In the genomic region with DNA sequence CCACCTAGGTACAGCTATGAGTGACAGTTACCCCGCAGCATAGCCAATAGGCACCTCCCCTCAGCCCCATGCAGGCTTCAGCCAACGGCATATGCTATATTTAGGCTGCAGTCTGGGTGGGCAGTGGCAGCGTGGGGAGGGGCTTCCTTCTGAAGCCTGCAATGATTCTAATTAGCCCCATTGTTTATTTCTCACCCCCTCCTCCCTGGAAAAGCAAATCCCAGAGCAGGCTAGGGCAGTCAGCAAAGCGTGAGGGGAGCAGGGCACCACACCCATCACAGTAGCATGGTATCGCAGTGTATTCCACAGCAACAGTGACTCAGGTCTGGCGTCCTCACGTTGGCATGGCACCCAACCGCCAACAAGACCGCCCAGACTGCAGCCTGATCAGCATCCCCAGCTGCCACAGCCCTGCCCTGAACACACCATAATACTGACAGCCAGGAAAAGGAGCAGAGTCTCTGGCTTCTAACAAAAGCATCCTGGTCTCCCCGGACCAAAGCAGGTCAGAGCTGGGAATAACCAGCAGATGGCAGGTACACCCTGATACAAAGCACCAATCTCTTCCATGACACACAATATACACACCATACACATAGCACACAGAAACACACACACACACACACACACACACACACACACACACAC, we compare ENCODE assay signal across 8 mouse cellular contexts. TPM values are rescaled to one million over a fixed set of nuclear protein-coding genes. Genes with fewer than 3 reads are reported as not detected.
DNase-seq lines count a peak whose midpoint lies in the region; ATAC-seq and TF ChIP-seq lines count a peak whose summit lies in the region.

No protein-coding gene starts in this region.

- TF ChIP-seq POLR2A in heart, adult 2 months (IDR thresholded peaks at IDR 0.05; ENCODE audit: insufficient read depth, low read depth, low read length) = no peak

- H3K4me1 ChIP-seq in heart, embryonic 15.5 days (replicated peaks) = peaks cover 44% of the 10 kb centered on the region
- no peaks in the 10 kb centered on the region; the same call in 1 of the 2 replicates for H3K4me1 ChIP-seq in heart, adult 2 months (ENCODE audit: control insufficient read depth, insufficient read depth, low read length)
- peaks cover 46% of the 10 kb centered on the region for H3K4me1 ChIP-seq in forebrain, embryonic 13.5 days
- peaks cover 32% of the 10 kb centered on the region for H3K4me1 ChIP-seq in midbrain, embryonic 11.5 days (ENCODE audit: control insufficient read depth, insufficient read depth, low read length)

- no peaks in the 10 kb centered on the region for H3K27me3 ChIP-seq in heart, embryonic 15.5 days
- H3K27me3 ChIP-seq in heart, adult 2 months (ENCODE audit: control insufficient read depth, insufficient read depth, low read length) = no peaks in the 10 kb centered on the region
- no peaks in the 10 kb centered on the region for H3K27me3 ChIP-seq in forebrain, embryonic 13.5 days
- no peaks in the 10 kb centered on the region for H3K27me3 ChIP-seq in midbrain, embryonic 11.5 days (ENCODE audit: control insufficient read depth, insufficient read depth, low read length)

- H3K9ac ChIP-seq in heart, embryonic 15.5 days = 0 out of 2 replicates have a peak overlapping the region, but pooled peaks have one; percentile 5
- H3K9ac ChIP-seq in heart, adult 2 months (ENCODE audit: low read depth, low read length) = no peak overlapping the region
- H3K9ac ChIP-seq in forebrain, embryonic 13.5 days = peak overlapping the region; percentile 49; the same call in 1 of the 2 replicates
- peak overlapping the region; percentile 28; the same call in 1 of the 2 replicates for H3K9ac ChIP-seq in midbrain, embryonic 11.5 days (ENCODE audit: low read length)

- H3K36me3 ChIP-seq in heart, embryonic 15.5 days = no peaks in the 10 kb centered on the region
- no peaks in the 10 kb centered on the region for H3K36me3 ChIP-seq in heart, adult 2 months (ENCODE audit: control insufficient read depth, insufficient read depth, low read length)
- H3K36me3 ChIP-seq in forebrain, embryonic 13.5 days (ENCODE audit: poor library complexity, severe bottlenecking) = no peaks in the 10 kb centered on the region
- H3K36me3 ChIP-seq in midbrain, embryonic 11.5 days (ENCODE audit: control insufficient read depth, insufficient read depth, low read length) = no peaks in the 10 kb centered on the region

- peak overlapping the region; percentile 31 for H3K4me3 ChIP-seq in heart, embryonic 15.5 days
- H3K4me3 ChIP-seq in heart, adult 2 months = no peak overlapping the region
- peak overlapping the region; percentile 5; the same call in 1 of the 2 replicates for H3K4me3 ChIP-seq in forebrain, embryonic 13.5 days
- H3K4me3 ChIP-seq in layer of hippocampus, adult 2 months = no peak overlapping the region; the same call in 1 of the 2 replicates
- no peak overlapping the region for H3K4me3 ChIP-seq in midbrain, embryonic 11.5 days (ENCODE audit: low read depth, low read length)

- H3K79me2 ChIP-seq in heart, adult 2 months (replicated peaks; ENCODE audit: control insufficient read depth, insufficient read depth, low read length) = no peaks in the 10 kb centered on the region

- peak; percentile 38 for ATAC-seq in heart, embryonic 15.5 days (replicated peaks; ENCODE audit: insufficient number of reproducible peaks, insufficient read depth, low FRiP score, low read depth)
- peak; percentile 89 for ATAC-seq in forebrain, embryonic 13.5 days
- ATAC-seq in midbrain, embryonic 11.5 days (ENCODE audit: low FRiP score) = peak; percentile 81

- peak overlapping the region; percentile 59 for H3K4me2 ChIP-seq in heart, embryonic 15.5 days
- H3K4me2 ChIP-seq in forebrain, embryonic 13.5 days = peak overlapping the region; percentile 48
- H3K4me2 ChIP-seq in midbrain, embryonic 11.5 days = peak overlapping the region; percentile 7

- intact Hi-C loops in heart, adult 2 months (cut with DNase I) = no loop called here

- WGBS in heart, embryonic 15.5 days = 4% methylated on average over 10 of the region's 10 CpGs
- WGBS in heart, adult 2 months = 4% methylated on average over 10 of the region's 10 CpGs
- WGBS in forebrain, embryonic 13.5 days = 0% methylated on average over 10 of the region's 10 CpGs
- WGBS in midbrain, embryonic 11.5 days = 9% methylated on average over 10 of the region's 10 CpGs

- no peaks in the 10 kb centered on the region for H3K9me3 ChIP-seq in heart, embryonic 15.5 days (replicated peaks)
- no peaks in the 10 kb centered on the region for H3K9me3 ChIP-seq in forebrain, embryonic 13.5 days (replicated peaks)
- H3K9me3 ChIP-seq in midbrain, embryonic 11.5 days (ENCODE audit: control insufficient read depth, low read length) = no peaks in the 10 kb centered on the region

- peak overlapping the region; percentile 31; the same call in 1 of the 2 replicates for H3K27ac ChIP-seq in heart, embryonic 15.5 days
- no peak overlapping the region for H3K27ac ChIP-seq in heart, adult 2 months
- peak overlapping the region; percentile 88 for H3K27ac ChIP-seq in forebrain, embryonic 13.5 days
- H3K27ac ChIP-seq in layer of hippocampus, adult 2 months = peak overlapping the region; percentile 90
- peak overlapping the region; percentile 69 for H3K27ac ChIP-seq in midbrain, embryonic 11.5 days (ENCODE audit: low read depth, low read length)

- no peak for DNase-seq in heart, adult 2 months
- DNase-seq in adrenal gland, postnatal 14 days = peak; percentile 68
- DNase-seq in layer of hippocampus, adult 2 months (ENCODE audit: low spot score in 2 of 2) = peak; percentile 69 to 78
- peak; percentile 89 for DNase-seq in midbrain, embryonic 11.5 days (ENCODE audit: low spot score, missing footprints)
- DNase-seq in spleen, adult 12 weeks (ENCODE audit: low spot score) = no peak
- no peak for DNase-seq in kidney, adult 9 months

- TF ChIP-seq CTCF in heart, adult 2 months (IDR thresholded peaks at IDR 0.05) = no peak
- TF ChIP-seq CTCF in layer of hippocampus, adult 2 months (conservative IDR thresholded peaks at IDR 0.05) = no peak

- TF ChIP-seq EP300 in heart, adult 2 months (IDR thresholded peaks at IDR 0.05; ENCODE audit: insufficient read depth, low read depth, low read length) = no peak

RNA-seq across cellular contexts. Expression of a gene that starts 4.0 kb away (rescaled TPM):
- polyA plus RNA-seq in heart, embryonic 15.5 days (2015; fragmentation: Nextera tagmentation; extraction: Ambion mirVana) = 0.08 and 0.15 TPM in 2 replicates
- under 1 TPM; 0.09 to 0.13 TPM for total RNA-seq in heart, adult 2 months (2021)
- polyA plus RNA-seq in heart, adult 2 months (2012; rRNA removed) = 0.09 and 0.37 TPM in 2 replicates
- 1.0 and 1.5 TPM in 2 replicates for total RNA-seq in adrenal gland, postnatal 14 days (2021)
- polyA plus RNA-seq in forebrain, embryonic 13.5 days (2015; fragmentation: Nextera tagmentation; extraction: Ambion mirVana) = 0.18 and 0.35 TPM in 2 replicates
- total RNA-seq in layer of hippocampus, adult 2 months (2021) = under 1 TPM; 0.59 to 0.76 TPM
- polyA plus RNA-seq in midbrain, embryonic 11.5 days (2014; fragmentation: Nextera tagmentation; extraction: Ambion mirVana) = 0.05 and 0.10 TPM in 2 replicates

RNA-seq across cellular contexts. Expression of a gene that starts 17.0 kb away (rescaled TPM):
- polyA plus RNA-seq in heart, embryonic 15.5 days (2015; fragmentation: Nextera tagmentation; extraction: Ambion mirVana) = 64.4 and 71.6 TPM in 2 replicates
- 100 to 1,000 TPM; 169 to 249 TPM for total RNA-seq in heart, adult 2 months (2021)
- 301 and 369 TPM in 2 replicates for polyA plus RNA-seq in heart, adult 2 months (2012; rRNA removed)
- total RNA-seq in adrenal gland, postnatal 14 days (2021) = 14.1 TPM in 2 replicates
- polyA plus RNA-seq in forebrain, embryonic 13.5 days (2015; fragmentation: Nextera tagmentation; extraction: Ambion mirVana) = 97.7 and 120 TPM in 2 replicates
- 10 to 100 TPM; 36.6 to 40.7 TPM for total RNA-seq in layer of hippocampus, adult 2 months (2021)
- polyA plus RNA-seq in midbrain, embryonic 11.5 days (2014; fragmentation: Nextera tagmentation; extraction: Ambion mirVana) = 46.2 and 53.3 TPM in 2 replicates

RNA-seq across cellular contexts. Expression of a gene that starts 53.6 kb away (rescaled TPM):
- 22.1 and 27.9 TPM in 2 replicates for polyA plus RNA-seq in heart, embryonic 15.5 days (2015; fragmentation: Nextera tagmentation; extraction: Ambion mirVana)
- total RNA-seq in heart, adult 2 months (2021) = 10 to 100 TPM; 23.2 to 25.9 TPM
- 22.6 and 22.7 TPM in 2 replicates for polyA plus RNA-seq in heart, adult 2 months (2012; rRNA removed)
- 19.0 and 19.8 TPM in 2 replicates for total RNA-seq in adrenal gland, postnatal 14 days (2021)
- 31.1 and 32.2 TPM in 2 replicates for polyA plus RNA-seq in forebrain, embryonic 13.5 days (2015; fragmentation: Nextera tagmentation; extraction: Ambion mirVana)
- 10 to 100 TPM; 26.5 to 27.2 TPM for total RNA-seq in layer of hippocampus, adult 2 months (2021)
- 29.5 and 35.0 TPM in 2 replicates for polyA plus RNA-seq in midbrain, embryonic 11.5 days (2014; fragmentation: Nextera tagmentation; extraction: Ambion mirVana)

Comparison
In these comparisons a context has a peak if more than half of its experiments do, and no peak if none do; other contexts are left out.
1. H3K4me3 ChIP-seq: peak in heart, embryonic 15.5 days (single experiment) and forebrain, embryonic 13.5 days (single experiment); none in heart, adult 2 months (single experiment), layer of hippocampus, adult 2 months (single experiment) and midbrain, embryonic 11.5 days (single experiment).
2. ATAC-seq: peak in every context shown above with its lines; median percentile 89 in forebrain, embryonic 13.5 days; 81 in midbrain, embryonic 11.5 days; 38 in heart, embryonic 15.5 days.
3. H3K4me2 ChIP-seq: peak in every context shown above with its lines; median percentile 59 in heart, embryonic 15.5 days; 48 in forebrain, embryonic 13.5 days; 7 in midbrain, embryonic 11.5 days.
4. DNase-seq: peak in adrenal gland, postnatal 14 days (single experiment), layer of hippocampus, adult 2 months (2 of 2) and midbrain, embryonic 11.5 days (single experiment); none in heart, adult 2 months (0 of 2), spleen, adult 12 weeks (single experiment) and kidney, adult 9 months (single experiment).